Mouse (Mus musculus): Measurements from ENCODE around the gene Osgin1. TPM values are rescaled to one million over a fixed set of nuclear protein-coding genes. Genes with fewer than 3 reads are reported as not detected.
A peak's percentile ranks its signal among the peaks of the same experiment; 100 is the strongest.

The Osgin1 gene
- 47.3 and 57.9 TPM in 2 replicates for polyA plus RNA-seq (2015; fragmentation: Nextera tagmentation; extraction: Ambion mirVana)

- Histone ChIP-seq H3K9ac (ENCODE audit: low read depth, low read length) (no peak within 1 kb of the TSS), H3K36me3 (ENCODE audit: control insufficient read depth, insufficient read depth) (no peaks in the 10 kb centered on the region), H3K4me3 (ENCODE audit: low read depth, low read length) (no peak within 1 kb of the TSS), H3K27me3 (ENCODE audit: control insufficient read depth, insufficient read depth, low read depth, low read length) (no peaks in the 10 kb centered on the region), H3K9me3 (replicated peaks; ENCODE audit: control insufficient read depth, low read length) (no peaks in the 10 kb centered on the region), H3K4me2 (ENCODE audit: low read depth, low read length) (no peak within 1 kb of the TSS), H3K4me1 (ENCODE audit: control insufficient read depth, low read depth, low read length) (peaks cover 28% of the 10 kb centered on the region), H3K27ac (ENCODE audit: low read length) (peak within 1 kb of the TSS; percentile 51)
- no peak for ATAC-seq (ENCODE audit: low read depth)
- WGBS (ENCODE audit: insufficient replicate concordance) = 62% methylated on average over 13 of the region's 13 CpGs
Observed at GRCm38 (mm10) chr8:119433582-119434174, at the start of gene Osgin1. Gene Osgin1, plus strand, starts transcription at chr8:119434124.

- H3K9ac ChIP-seq (ENCODE audit: low read depth, low read length) = no peak overlapping the region
- H3K36me3 ChIP-seq (ENCODE audit: control insufficient read depth, insufficient read depth) = no peaks in the 10 kb centered on the region
- H3K4me1 ChIP-seq (ENCODE audit: control insufficient read depth, low read depth, low read length) = no peaks in the 10 kb centered on the region
- H3K27me3 ChIP-seq (ENCODE audit: control insufficient read depth, insufficient read depth, low read depth, low read length) = no peaks in the 10 kb centered on the region
- no peak overlapping the region for H3K4me2 ChIP-seq (ENCODE audit: low read depth, low read length)
- H3K4me3 ChIP-seq (ENCODE audit: low read depth, low read length) = no peak overlapping the region
- no peak overlapping the region for H3K27ac ChIP-seq (ENCODE audit: low read length)
- ATAC-seq (ENCODE audit: low read depth) = no peak
- 19% methylated on average over 10 of the region's 10 CpGs for WGBS (ENCODE audit: insufficient replicate concordance)
- H3K9me3 ChIP-seq (replicated peaks; ENCODE audit: control insufficient read depth, low read length) = no peaks in the 10 kb centered on the region
Observed at GRCm38 (mm10) chr8:119384478-119384877, 49.4 kb upstream of the Osgin1 start.

DNA sequence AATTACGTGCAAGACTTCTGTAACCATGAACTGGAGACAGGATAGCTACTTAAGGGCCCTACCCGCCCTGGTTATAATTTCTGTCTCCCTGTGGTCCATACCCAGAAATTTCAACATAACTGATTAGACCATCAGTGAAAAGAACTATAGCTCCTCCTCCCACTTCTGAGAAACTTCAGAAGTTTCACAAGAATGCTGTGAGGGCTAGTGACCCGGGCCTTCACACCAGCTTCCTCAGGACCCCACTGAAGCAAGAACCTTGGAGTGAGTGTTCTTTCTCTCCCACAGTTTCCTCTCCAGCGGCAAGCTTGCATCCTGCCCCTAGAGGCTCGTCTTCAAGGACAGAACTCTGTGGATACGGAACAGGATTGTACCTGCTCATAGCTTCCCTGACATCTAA, 48.1 kb upstream of the Osgin1 start:
- no peak overlapping the region for H3K4me2 ChIP-seq (ENCODE audit: low read depth, low read length)
- WGBS (ENCODE audit: insufficient replicate concordance) = 42% methylated on average over 6 of the region's 6 CpGs
- H3K27me3 ChIP-seq (ENCODE audit: control insufficient read depth, insufficient read depth, low read depth, low read length) = no peaks in the 10 kb centered on the region
- no peak overlapping the region for H3K4me3 ChIP-seq (ENCODE audit: low read depth, low read length)
- no peaks in the 10 kb centered on the region for H3K9me3 ChIP-seq (replicated peaks; ENCODE audit: control insufficient read depth, low read length)
- H3K36me3 ChIP-seq (ENCODE audit: control insufficient read depth, insufficient read depth) = no peaks in the 10 kb centered on the region
- H3K27ac ChIP-seq (ENCODE audit: low read length) = no peak overlapping the region
- no peak overlapping the region for H3K9ac ChIP-seq (ENCODE audit: low read depth, low read length)
- no peaks in the 10 kb centered on the region for H3K4me1 ChIP-seq (ENCODE audit: control insufficient read depth, low read depth, low read length)
- ATAC-seq (ENCODE audit: low read depth) = no peak

GRCm38 (mm10) chr8:119386988-119387387, 46.9 kb upstream of the Osgin1 start:
- Histone ChIP-seq H3K4me1 (ENCODE audit: control insufficient read depth, low read depth, low read length) (no peaks in the 10 kb centered on the region), H3K27ac (ENCODE audit: low read length) (no peak overlapping the region), H3K27me3 (ENCODE audit: control insufficient read depth, insufficient read depth, low read depth, low read length) (no peaks in the 10 kb centered on the region), H3K9me3 (replicated peaks; ENCODE audit: control insufficient read depth, low read length) (no peaks in the 10 kb centered on the region), H3K36me3 (ENCODE audit: control insufficient read depth, insufficient read depth) (no peaks in the 10 kb centered on the region), H3K4me3 (ENCODE audit: low read depth, low read length) (no peak overlapping the region), H3K4me2 (ENCODE audit: low read depth, low read length) (no peak overlapping the region), H3K9ac (ENCODE audit: low read depth, low read length) (no peak overlapping the region)
- 47% methylated on average over 6 of the region's 6 CpGs for WGBS (ENCODE audit: insufficient replicate concordance)
- no peak for ATAC-seq (ENCODE audit: low read depth)

DNA sequence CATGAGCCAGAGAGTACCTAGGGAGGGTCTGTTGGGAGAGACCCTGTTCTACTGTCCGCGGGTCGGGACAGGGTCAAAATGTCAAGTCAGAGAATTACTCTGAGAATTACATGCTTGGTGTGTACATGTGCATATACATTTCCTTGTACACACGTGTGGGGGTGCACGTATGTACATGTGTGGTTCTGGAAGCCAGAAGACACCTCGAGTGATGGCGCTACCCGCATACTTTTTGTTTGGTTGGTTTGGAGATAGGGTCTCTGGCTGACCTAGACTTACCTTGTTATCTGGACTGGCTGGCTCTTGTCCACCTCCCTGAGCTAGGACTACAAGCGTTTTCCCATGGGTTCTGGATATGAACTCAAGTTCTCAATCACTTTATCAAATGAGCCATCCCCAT, 39.8 kb upstream of the Osgin1 start:
- Histone ChIP-seq H3K9ac (ENCODE audit: low read depth, low read length) (peak overlapping the region; percentile 76), H3K36me3 (ENCODE audit: control insufficient read depth, insufficient read depth) (no peaks in the 10 kb centered on the region), H3K27me3 (ENCODE audit: control insufficient read depth, insufficient read depth, low read depth, low read length) (no peaks in the 10 kb centered on the region), H3K4me3 (ENCODE audit: low read depth, low read length) (peak overlapping the region; percentile 73), H3K4me2 (ENCODE audit: low read depth, low read length) (peak overlapping the region; percentile 86), H3K4me1 (ENCODE audit: control insufficient read depth, low read depth, low read length) (peaks cover 17% of the 10 kb centered on the region), H3K27ac (ENCODE audit: low read length) (peak overlapping the region; percentile 37), H3K9me3 (replicated peaks; ENCODE audit: control insufficient read depth, low read length) (no peaks in the 10 kb centered on the region)
- ATAC-seq (ENCODE audit: low read depth) = no peak
- 58% methylated on average over 9 of the region's 9 CpGs for WGBS (ENCODE audit: insufficient replicate concordance)

GRCm38 (mm10) chr8:119394524-119395026, 39.3 kb upstream of the Osgin1 start, which contains the start of gene Mlycd:
Gene Mlycd, plus strand, starts transcription at chr8:119394878.
- H3K27ac ChIP-seq (ENCODE audit: low read length) = peak within 1 kb of the TSS; percentile 39
- H3K9ac ChIP-seq (ENCODE audit: low read depth, low read length) = peak within 1 kb of the TSS; percentile 76
- H3K9me3 ChIP-seq (replicated peaks; ENCODE audit: control insufficient read depth, low read length) = no peaks in the 10 kb centered on the region
- 1% methylated on average over 43 of the region's 44 CpGs for WGBS (ENCODE audit: insufficient replicate concordance)
- no peaks in the 10 kb centered on the region for H3K36me3 ChIP-seq (ENCODE audit: control insufficient read depth, insufficient read depth)
- no peaks in the 10 kb centered on the region for H3K27me3 ChIP-seq (ENCODE audit: control insufficient read depth, insufficient read depth, low read depth, low read length)
- peak; percentile 91 for ATAC-seq (ENCODE audit: low read depth)
- peak within 1 kb of the TSS; percentile 86 for H3K4me2 ChIP-seq (ENCODE audit: low read depth, low read length)
- peak within 1 kb of the TSS; percentile 73 for H3K4me3 ChIP-seq (ENCODE audit: low read depth, low read length)
- H3K4me1 ChIP-seq (ENCODE audit: control insufficient read depth, low read depth, low read length) = peaks cover 18% of the 10 kb centered on the region

DNA sequence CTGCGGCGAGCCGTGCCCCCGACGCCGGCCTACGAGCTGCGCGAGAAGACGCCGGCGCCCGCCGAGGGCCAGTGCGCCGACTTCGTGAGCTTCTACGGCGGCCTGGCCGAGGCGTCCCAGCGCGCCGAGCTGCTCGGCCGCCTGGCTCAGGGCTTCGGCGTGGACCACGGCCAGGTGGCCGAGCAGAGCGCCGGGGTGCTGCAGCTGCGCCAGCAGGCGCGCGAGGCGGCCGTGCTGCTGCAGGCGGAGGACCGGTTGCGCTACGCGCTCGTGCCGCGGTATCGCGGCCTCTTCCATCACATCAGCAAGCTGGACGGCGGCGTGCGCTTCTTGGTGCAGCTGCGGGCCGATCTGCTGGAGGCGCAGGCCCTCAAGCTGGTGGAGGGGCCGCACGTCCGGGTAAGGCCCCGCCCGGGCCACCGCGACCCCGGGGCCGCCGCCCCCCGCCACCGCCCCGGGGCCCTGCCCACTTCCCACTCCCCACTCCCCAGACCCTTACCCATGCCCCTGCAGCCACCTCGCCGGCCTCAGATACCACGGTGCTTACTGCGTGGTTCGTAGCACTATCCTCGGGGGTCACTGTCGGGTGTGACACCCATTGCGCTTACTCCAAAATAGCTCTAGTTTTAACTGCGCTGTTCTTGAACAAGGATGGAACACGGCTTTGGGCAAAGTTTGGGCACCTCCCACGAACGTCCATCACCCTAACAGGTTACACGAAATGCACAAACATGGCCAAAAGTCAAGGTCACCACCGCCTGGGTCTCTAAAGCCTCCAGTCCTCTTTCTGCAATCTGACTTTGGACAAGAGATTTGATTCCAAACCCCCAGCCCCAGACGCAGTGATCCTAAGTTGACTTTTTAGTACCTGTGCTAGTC, 38.6 kb upstream of the Osgin1 start:
- H3K4me1 ChIP-seq (ENCODE audit: control insufficient read depth, low read depth, low read length) = peaks cover 18% of the 10 kb centered on the region
- no peaks in the 10 kb centered on the region for H3K27me3 ChIP-seq (ENCODE audit: control insufficient read depth, insufficient read depth, low read depth, low read length)
- peak overlapping the region; percentile 86 for H3K4me2 ChIP-seq (ENCODE audit: low read depth, low read length)
- 4% methylated on average over 69 of the region's 83 CpGs for WGBS (ENCODE audit: insufficient replicate concordance)
- peak overlapping the region; percentile 73 for H3K4me3 ChIP-seq (ENCODE audit: low read depth, low read length)
- peak; percentile 28 for ATAC-seq (ENCODE audit: low read depth)
- H3K9ac ChIP-seq (ENCODE audit: low read depth, low read length) = peak overlapping the region; percentile 76
- H3K36me3 ChIP-seq (ENCODE audit: control insufficient read depth, insufficient read depth) = no peaks in the 10 kb centered on the region
- H3K27ac ChIP-seq (ENCODE audit: low read length) = peak overlapping the region; percentile 39
- H3K9me3 ChIP-seq (replicated peaks; ENCODE audit: control insufficient read depth, low read length) = no peaks in the 10 kb centered on the region

- Histone ChIP-seq H3K4me2 (ENCODE audit: low read depth, low read length) (no peak overlapping the region), H3K27me3 (ENCODE audit: control insufficient read depth, insufficient read depth, low read depth, low read length) (no peaks in the 10 kb centered on the region), H3K9ac (ENCODE audit: low read depth, low read length) (no peak overlapping the region), H3K4me1 (ENCODE audit: control insufficient read depth, low read depth, low read length) (peaks cover 18% of the 10 kb centered on the region), H3K27ac (ENCODE audit: low read length) (no peak overlapping the region), H3K9me3 (replicated peaks; ENCODE audit: control insufficient read depth, low read length) (no peaks in the 10 kb centered on the region), H3K4me3 (ENCODE audit: low read depth, low read length) (no peak overlapping the region), H3K36me3 (ENCODE audit: control insufficient read depth, insufficient read depth) (no peaks in the 10 kb centered on the region)
- 73% methylated on average over 9 of the region's 9 CpGs for whole genome bisulfite sequencing (ENCODE audit: insufficient replicate concordance)
- no peak for ATAC-seq (ENCODE audit: low read depth)
Observed at GRCm38 (mm10) chr8:119398558-119398957, 35.4 kb upstream of the Osgin1 start.

DNA sequence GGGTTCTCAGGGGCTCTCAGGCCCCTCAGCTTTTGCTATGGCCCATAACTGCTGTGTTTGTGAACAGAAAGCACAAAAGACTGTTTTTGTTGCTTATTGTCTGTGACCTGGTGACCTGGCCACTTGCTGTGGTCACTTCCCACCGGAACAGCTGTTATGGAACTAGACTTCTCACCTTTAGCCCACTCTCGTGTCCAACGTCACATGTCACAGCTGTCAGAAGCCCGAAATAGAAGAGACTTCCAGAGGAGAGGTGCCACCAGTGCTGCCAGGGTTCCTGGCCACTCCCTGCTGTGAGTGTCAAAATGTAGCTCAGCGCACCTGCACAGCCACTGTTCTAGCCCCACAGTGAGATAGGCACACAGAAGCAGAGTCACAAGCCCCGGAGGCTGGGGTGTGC, 34.7 kb upstream of the Osgin1 start:
- ATAC-seq (ENCODE audit: low read depth) = no peak
- 61% methylated on average over 6 of the region's 6 CpGs for WGBS (ENCODE audit: insufficient replicate concordance)
- Histone ChIP-seq H3K4me3 (ENCODE audit: low read depth, low read length) (no peak overlapping the region), H3K27me3 (ENCODE audit: control insufficient read depth, insufficient read depth, low read depth, low read length) (no peaks in the 10 kb centered on the region), H3K4me1 (ENCODE audit: control insufficient read depth, low read depth, low read length) (peaks cover 15% of the 10 kb centered on the region), H3K9ac (ENCODE audit: low read depth, low read length) (no peak overlapping the region), H3K9me3 (replicated peaks; ENCODE audit: control insufficient read depth, low read length) (no peaks in the 10 kb centered on the region), H3K4me2 (ENCODE audit: low read depth, low read length) (no peak overlapping the region), H3K36me3 (ENCODE audit: control insufficient read depth, insufficient read depth) (no peaks in the 10 kb centered on the region), H3K27ac (ENCODE audit: low read length) (no peak overlapping the region)
